Mouse (Mus musculus) kidney, adult 2 months (tissue): ENCODE results near the gene Jak3. TPM values are rescaled to one million over a fixed set of nuclear protein-coding genes. Genes with fewer than 3 reads are reported as not detected.
A peak's percentile ranks its signal among the peaks of the same experiment; 100 is the strongest.
"Not testable (repeated sequence)": the region's sequence is repeated elsewhere in the genome, so short reads cannot be mapped to it uniquely, and the experiment has no call there.

ENCODE experiments used
- DNase-seq: peaks from one replicate; pipeline ENCODE4 v3.0.0; 2021
- H3K27ac ChIP-seq: fragments of 200-500 bp; 2 replicates; pipeline ENCODE4 v1.5.1; 2012; ENCODE audit warnings: low read depth, low read length, control low read depth, inconsistent platforms; ENCODE audit not compliant: insufficient read depth
- H3K27me3 ChIP-seq: fragments of 200-500 bp; replicated peaks from 2 replicates; pipeline ENCODE4 v1.6.1; 2012; ENCODE audit warnings: mild to moderate bottlenecking, moderate library complexity, low read length, inconsistent platforms; ENCODE audit not compliant: control insufficient read depth, insufficient read depth
- H3K36me3 ChIP-seq: fragments of 200-500 bp; 2 replicates; pipeline ENCODE4 v1.6.1; 2012; ENCODE audit warnings: mild to moderate bottlenecking, moderate library complexity, low read length, inconsistent platforms; ENCODE audit not compliant: control insufficient read depth, insufficient read depth
- H3K4me1 ChIP-seq: fragments of 200-500 bp; 2 replicates; pipeline ENCODE4 v1.6.1; 2011; ENCODE audit warnings: low read length; ENCODE audit not compliant: control insufficient read depth, insufficient read depth
- H3K4me3 ChIP-seq: fragments of 200-500 bp; 2 replicates; pipeline ENCODE4 v1.5.1; 2011; ENCODE audit warnings: mild to moderate bottlenecking, low read depth, low read length, control low read depth; ENCODE audit not compliant: insufficient read depth
- CTCF ChIP-seq: fragments of 200-500 bp; conservative IDR thresholded peaks from 2 replicates; pipeline ENCODE4 v1.5.1; 2011; ENCODE audit warnings: low read depth, mild to moderate bottlenecking, control low read depth, low read length, moderate library complexity, mixed read lengths; ENCODE audit not compliant: insufficient read depth, insufficient read length
- POLR2A ChIP-seq: fragments of 200-500 bp; IDR thresholded peaks from one replicate; pipeline ENCODE4 v1.6.1; 2011; ENCODE audit warnings: low read depth, low read length, control low read depth
- WGBS: fragments of 180-500 bp; shearing (Covaris S2); methylation state at CpG from one replicate; pipeline ENCODE4 v1.1.7; 2018; 5-methylcytosine and 5-hydroxymethylcytosine counted together
- polyA plus RNA-seq: library from polyadenylated mRNA; depleted of rRNA; stranded (reverse); fragments of >200 nt; gene quantifications from 2 replicates; pipeline ENCODE4 v1.2.3, GENCODE M21; 2012

The Jak3 gene
- polyA plus RNA-seq, 1 experiment = 15.1 TPM

- Histone ChIP-seq H3K27me3 (no peaks in the 10 kb centered on the region), H3K4me3 (no peak overlapping the region), H3K4me1 (no peaks in the 10 kb centered on the region), H3K27ac (no peak overlapping the region), H3K36me3 (no peaks in the 10 kb centered on the region)
- WGBS = 25% methylated on average over 8 of the region's 8 CpGs
- no peak for DNase-seq
- no peak for TF ChIP-seq POLR2A
- TF ChIP-seq CTCF = no peak
Observed at GRCm38 (mm10) chr8:71687616-71688015, 11.5 kb downstream of the Jak3 start.

- no peaks in the 10 kb centered on the region for H3K27me3 ChIP-seq
- H3K4me3 ChIP-seq = no peak within 1 kb of the TSS
- no peaks in the 10 kb centered on the region for H3K36me3 ChIP-seq
Observed at GRCm38 (mm10) chr8:71689028-71689427, 12.9 kb downstream of the Jak3 start, which contains the start of gene Insl3. TSS of gene Insl3 (plus strand) at chr8:71689214.

GRCm38 (mm10) chr8:71692509-71692908 is 16.4 kb downstream of the Jak3 start:
- no peak overlapping the region for H3K4me3 ChIP-seq
- WGBS = 18% methylated on average over 30 of the region's 30 CpGs
- no peak for DNase-seq
- TF ChIP-seq CTCF (no peak), POLR2A (no peak)
- H3K36me3 ChIP-seq = no peaks in the 10 kb centered on the region
- no peaks in the 10 kb centered on the region for H3K27me3 ChIP-seq
- H3K27ac ChIP-seq = no peak overlapping the region
- H3K4me1 ChIP-seq = no peaks in the 10 kb centered on the region

More at GRCm38 (mm10) chr8:71689028-71689427, 12.9 kb downstream of the Jak3 start, which contains the start of gene Insl3:
- Histone ChIP-seq H3K4me1 (no peaks in the 10 kb centered on the region), H3K27ac (no peak within 1 kb of the TSS)
- WGBS = 19% methylated on average over 33 of the region's 33 CpGs
- no peak for DNase-seq
- TF ChIP-seq CTCF (no peak), POLR2A (no peak)

- WGBS = 19% methylated on average over 68 of the region's 68 CpGs
- no peak for TF ChIP-seq POLR2A
- TF ChIP-seq CTCF = no peak
- DNase-seq = no peak
- no peak overlapping the region for H3K4me3 ChIP-seq
- no peak overlapping the region for H3K27ac ChIP-seq
- H3K4me1 ChIP-seq = no peaks in the 10 kb centered on the region
- H3K27me3 ChIP-seq = no peaks in the 10 kb centered on the region
- no peaks in the 10 kb centered on the region for H3K36me3 ChIP-seq
Observed at GRCm38 (mm10) chr8:71693166-71694041, 17.3 kb downstream of the Jak3 start.

GRCm38 (mm10) chr8:71695456-71695855 is 19.4 kb downstream of the Jak3 start:
- not testable (repeated sequence) for DNase-seq, H3K4me3 ChIP-seq, H3K36me3 ChIP-seq, H3K4me1 ChIP-seq, H3K27me3 ChIP-seq, H3K27ac ChIP-seq
- 64% methylated on average over 12 of the region's 12 CpGs for WGBS
- 0 out of 2 replicates have a peak, but pooled peaks have one; percentile 22 for TF ChIP-seq CTCF

- peak; percentile 55 for DNase-seq
- WGBS = 11% methylated on average over 29 of the region's 29 CpGs
- H3K27me3 ChIP-seq = no peaks in the 10 kb centered on the region
- H3K4me3 ChIP-seq = peak overlapping the region; percentile 42
- no peaks in the 10 kb centered on the region for H3K4me1 ChIP-seq
- H3K36me3 ChIP-seq = no peaks in the 10 kb centered on the region
- peak overlapping the region; percentile 71 for H3K27ac ChIP-seq
- TF ChIP-seq POLR2A (no peak), CTCF (no peak)
Observed at GRCm38 (mm10) chr8:71700493-71701269, 24.6 kb downstream of the Jak3 start.
